Mouse (Mus musculus) frontal cortex, postnatal 14 days (tissue): ENCODE data around the gene Fam171a1.
A peak's percentile ranks its signal among the peaks of the same experiment; 100 is the strongest.
"Not testable (repeated sequence)": the region's sequence is repeated elsewhere in the genome, so short reads cannot be mapped to it uniquely, and the experiment has no call there.

Source experiments
- DNase-seq, 2 experiments: peaks; one replicate each; pipeline ENCODE4 v3.0.0; 2022; ENCODE audit warnings: low spot score in 2 of 2

Gene Fam171a1

GRCm38 (mm10) chr2:3113866-3114265 lies at the start of gene Fam171a1:
TSS of gene Fam171a1 (plus strand) at chr2:3114224.
- DNase-seq: no peak

DNA sequence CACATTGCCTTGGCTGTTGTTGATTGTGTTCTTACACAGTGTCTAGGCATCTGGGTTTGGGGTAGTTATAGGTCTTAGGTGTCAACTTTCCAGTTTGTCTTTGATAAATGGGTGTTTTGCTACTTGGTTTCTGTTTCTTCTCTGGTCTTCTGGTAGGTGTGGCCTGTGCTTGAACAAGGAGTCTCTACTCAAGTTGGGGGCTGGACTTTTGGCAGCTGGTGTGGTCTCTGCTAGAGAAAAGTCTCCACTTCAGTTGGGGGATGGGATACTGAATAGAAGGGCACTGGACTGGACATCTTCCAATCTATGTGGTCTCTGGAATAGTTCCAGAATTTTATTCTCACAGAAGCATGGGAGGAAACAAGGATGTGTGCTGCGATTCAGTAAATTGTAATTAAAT lies 44.9 kb upstream of the Fam171a1 start:
- DNase-seq: no peak

- DNase-seq: not testable (repeated sequence)
Measured at GRCm38 (mm10) chr2:3088361-3088760, 25.7 kb upstream of the Fam171a1 start.

DNA sequence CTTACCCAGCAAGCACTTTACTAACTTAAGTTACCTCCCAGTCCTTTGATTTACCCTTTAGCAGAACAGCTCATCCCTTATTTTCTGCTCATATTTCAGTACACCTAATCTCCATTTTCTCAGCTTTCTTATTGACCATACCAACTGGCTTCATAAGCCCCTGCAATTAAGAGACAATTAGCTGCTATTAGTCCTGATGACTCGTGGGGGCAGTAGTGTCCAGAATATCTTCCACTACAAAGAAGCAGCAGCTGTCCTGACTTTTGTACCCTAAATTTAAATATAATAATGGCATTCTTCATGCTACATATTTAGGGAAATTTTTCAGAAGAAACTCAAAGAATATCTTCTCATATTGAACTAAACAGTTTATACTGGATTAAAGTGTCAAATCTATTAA lies 24.8 kb upstream of the Fam171a1 start:
- DNase-seq: no peak

DNA sequence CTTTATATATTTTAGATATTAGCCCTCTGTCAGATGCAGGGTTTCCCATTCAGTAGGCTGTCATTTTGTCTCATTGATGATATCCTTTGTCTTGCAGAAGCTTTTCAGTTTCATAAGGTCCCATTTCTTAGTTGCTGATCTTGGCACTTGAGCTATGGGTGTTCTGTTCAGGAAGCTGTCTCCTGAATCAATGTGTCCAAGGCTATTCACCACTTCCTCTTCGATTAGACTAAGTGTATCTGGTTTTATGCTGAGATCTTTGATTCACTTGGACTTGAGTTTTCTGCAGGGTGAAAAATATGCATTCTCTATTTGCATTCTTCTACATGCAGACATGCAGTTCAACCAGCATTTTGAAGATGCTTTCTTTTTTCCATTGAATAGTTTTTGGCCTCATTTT lies 17.9 kb upstream of the Fam171a1 start:
- no peak for DNase-seq

DNA sequence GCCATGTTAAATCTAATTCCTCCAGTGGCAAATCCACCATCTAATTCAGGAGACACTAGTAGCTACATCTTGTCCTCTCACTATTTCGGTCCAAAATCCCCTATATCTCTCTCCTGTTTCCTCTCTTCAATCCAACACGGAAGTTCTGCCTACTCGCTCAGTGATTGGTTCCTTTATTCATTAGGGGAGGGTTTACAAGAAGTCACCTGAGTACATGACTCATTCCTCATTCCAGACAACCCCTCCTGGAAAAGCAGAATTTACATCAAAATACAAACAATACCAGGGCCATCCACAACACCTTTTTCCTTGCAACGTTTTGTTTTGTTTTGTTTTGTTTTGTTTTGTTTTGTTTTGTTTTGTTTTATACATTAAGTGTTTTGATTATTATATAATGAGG lies 14.1 kb upstream of the Fam171a1 start:
- no peak for DNase-seq

GRCm38 (mm10) chr2:3101292-3101957 lies 12.6 kb upstream of the Fam171a1 start:
- no peak for DNase-seq

- no peak for DNase-seq
Measured at GRCm38 (mm10) chr2:3102360-3102759, 11.7 kb upstream of the Fam171a1 start.

GRCm38 (mm10) chr2:3107471-3107870 lies 6.6 kb upstream of the Fam171a1 start:
- no peak for DNase-seq

DNA sequence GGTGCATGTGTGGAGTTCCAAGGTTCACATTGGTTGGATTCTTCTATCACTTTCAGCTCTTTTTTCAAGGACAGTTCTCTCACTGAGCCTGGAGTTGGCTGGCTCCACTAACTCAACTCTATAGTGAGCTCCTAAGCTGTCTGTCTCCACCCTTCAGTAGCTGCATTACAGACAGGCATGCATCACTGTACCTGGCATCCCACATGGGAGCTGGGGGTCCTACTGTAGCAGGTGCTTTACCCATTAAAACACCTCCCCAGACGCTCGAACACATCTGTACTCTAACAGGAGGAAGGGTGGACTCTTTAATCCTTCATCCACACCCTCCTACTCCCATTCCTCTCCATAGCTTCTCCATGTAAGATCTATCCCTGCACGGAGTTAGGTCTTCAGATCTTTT lies 5.6 kb upstream of the Fam171a1 start:
- DNase-seq: no peak

DNA sequence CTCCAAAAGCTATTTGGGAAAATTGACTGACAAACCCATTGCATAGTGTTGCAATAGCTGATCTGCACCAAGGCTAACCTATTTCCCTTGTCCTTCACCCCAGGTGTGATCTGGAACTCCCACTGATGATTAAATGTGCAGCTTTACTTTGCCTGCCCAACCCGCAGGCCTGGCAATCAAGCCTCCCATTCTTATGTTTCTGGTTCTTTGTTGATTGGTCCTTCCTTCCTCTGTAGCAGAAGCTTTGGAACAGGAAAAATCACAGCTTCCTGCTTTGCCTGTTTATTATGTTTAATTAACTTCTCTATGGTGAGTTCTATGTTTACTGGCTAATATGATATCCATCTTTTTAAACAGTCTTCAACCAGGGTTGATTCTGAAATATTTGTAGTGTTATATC lies 5.2 kb upstream of the Fam171a1 start:
- no peak for DNase-seq

GRCm38 (mm10) chr2:3117855-3118202 lies 3.8 kb downstream of the Fam171a1 start:
- DNase-seq: no peak

DNA sequence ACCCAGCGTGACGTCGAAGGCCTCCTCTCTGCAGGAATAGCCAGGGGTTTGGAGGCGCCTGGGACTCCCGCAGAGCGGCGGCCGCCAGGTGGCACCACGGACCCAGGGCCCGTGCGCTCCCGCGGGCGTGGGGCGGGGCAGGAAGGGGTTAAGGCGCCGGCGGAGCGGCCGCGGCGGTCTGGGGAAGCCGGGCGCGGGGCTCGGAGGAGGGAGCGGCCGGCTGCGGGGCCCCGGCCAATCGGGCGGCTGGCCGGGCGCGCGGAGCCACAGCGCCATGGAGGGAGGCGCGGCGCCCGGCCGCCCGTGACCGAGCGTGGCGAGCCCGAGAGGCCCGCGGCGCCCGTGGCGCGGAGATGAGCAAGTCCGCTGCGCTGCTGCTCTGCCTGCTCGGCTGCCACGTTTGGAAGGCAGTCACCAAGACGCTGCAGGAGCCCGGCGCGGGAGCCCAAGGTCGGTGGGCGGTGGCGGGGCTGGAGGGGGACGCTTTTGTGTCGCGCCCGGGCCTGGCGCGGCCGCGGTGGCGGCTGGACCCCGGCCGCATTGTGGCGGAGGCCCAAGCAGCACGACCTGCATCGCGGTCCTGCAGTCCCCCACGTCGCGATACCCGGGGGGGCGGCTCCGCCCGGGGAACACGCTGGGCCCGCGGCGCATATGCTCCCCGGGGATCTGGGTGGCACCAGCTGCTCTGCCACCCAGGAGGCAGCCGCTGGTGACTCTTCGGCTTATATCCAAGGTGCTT lies 4.3 kb downstream of the Fam171a1 start:
- peak; percentile 73 to 85 for DNase-seq

GRCm38 (mm10) chr2:3118969-3119368 lies 4.9 kb downstream of the Fam171a1 start:
- no peak for DNase-seq

- DNase-seq: no peak
Measured at GRCm38 (mm10) chr2:3119371-3119935, 5.4 kb downstream of the Fam171a1 start.

- DNase-seq: no peak
Measured at GRCm38 (mm10) chr2:3122571-3122970, 8.5 kb downstream of the Fam171a1 start.

DNA sequence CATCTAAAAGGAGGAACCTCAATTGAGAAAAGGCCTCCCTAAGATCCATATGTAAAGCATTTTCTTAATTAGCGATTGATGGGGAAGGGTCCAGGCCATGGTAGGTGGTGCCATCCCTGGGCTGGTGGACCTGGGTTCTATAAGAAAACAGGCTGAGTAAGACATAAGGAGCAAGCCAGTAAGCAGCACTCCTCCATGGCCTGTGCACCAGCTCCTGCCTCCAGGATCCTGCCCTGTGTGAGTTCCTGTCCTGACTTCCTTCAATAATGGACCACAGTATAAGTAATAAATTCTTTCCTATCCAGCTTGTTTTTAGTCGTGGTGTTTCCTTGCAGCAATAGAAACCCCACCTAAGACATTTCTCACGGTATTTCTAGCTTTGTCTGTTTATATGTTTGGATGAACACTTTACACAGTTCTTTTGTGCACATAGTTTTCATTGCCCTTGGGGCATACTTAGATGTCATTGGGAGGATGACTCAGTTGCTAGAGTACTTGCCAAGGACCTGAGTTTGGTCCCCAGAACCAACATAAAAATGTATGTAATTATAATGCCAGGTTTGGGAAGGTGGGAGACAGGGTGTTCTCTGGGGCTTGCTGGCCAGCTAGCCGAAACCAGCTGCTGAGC lies 13.3 kb downstream of the Fam171a1 start:
- DNase-seq: no peak

DNA sequence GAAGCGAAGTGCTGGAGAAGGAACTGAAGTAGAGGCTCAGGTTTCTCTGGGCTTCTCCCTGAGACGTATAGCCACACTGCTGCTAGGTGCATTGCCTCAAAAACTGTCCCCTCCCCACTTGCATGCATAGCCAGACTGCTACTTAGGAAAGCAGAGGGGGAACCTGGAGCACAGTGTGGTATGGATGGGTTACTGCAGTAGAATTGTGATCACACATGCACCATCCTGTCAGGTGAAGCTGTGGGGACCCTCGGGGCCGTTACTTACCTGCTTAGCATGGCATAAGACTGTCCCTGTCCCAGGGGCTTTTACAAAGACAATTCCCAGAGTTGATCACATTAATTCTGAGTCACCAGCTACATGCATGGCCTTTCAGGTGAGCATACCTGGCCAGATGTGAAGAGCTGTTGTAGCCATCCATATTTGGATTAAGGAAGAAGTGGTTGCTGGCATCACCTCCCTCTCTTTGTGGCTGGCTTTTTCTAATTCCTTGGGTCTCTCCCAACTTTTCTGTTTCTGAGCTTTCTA lies 14.4 kb downstream of the Fam171a1 start:
- DNase-seq: no peak

- DNase-seq: no peak
Measured at GRCm38 (mm10) chr2:3128910-3129309, 14.9 kb downstream of the Fam171a1 start.

- no peak for DNase-seq
Measured at GRCm38 (mm10) chr2:3132473-3132872, 18.4 kb downstream of the Fam171a1 start.

DNA sequence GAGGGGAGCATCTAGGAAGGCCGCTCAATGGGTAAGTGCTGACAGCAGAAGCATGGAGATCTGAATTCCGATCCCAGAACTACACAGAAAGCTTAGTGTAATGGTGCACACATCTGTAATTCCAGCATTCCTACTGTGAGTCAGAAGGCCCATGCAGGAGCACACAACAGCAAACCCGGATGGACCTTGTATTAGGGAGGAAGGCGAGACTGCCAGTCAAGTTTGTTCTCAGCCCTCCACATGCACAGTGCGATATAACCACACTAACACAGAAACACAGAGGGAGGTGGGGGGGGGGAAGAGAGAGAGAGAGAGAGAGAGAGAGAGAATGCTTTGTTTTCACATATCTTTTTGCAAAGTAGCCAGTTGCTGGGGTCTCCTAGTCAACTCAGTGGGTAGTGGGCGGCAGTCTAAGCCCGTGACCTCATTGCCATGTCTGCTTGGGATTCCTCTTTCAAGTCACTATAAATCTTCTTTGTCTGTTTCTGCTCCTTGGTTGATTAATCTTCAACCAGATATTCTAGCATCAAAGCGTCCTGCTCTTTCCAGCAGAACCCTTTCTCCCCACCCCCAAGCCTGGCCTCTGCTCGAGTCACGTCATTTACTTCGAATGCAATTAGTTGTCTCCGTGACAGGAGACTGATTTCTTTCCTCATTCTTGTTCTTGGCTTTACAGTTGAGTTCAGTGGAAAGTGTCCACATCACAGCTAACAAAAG lies 20.7 kb downstream of the Fam171a1 start:
- DNase-seq: no peak

- DNase-seq: no peak
Measured at GRCm38 (mm10) chr2:3135297-3135684, 21.3 kb downstream of the Fam171a1 start.
